Mouse (Mus musculus) embryonic facial prominence, embryonic 14.5 days (tissue): Measurements from ENCODE around the gene Foxk1. TPM values are rescaled to one million over a fixed set of nuclear protein-coding genes. Genes with fewer than 3 reads are reported as not detected.

ENCODE experiments used
- ATAC-seq: fragments of 200-750 bp; cut with Nextera tagmentation; 2 replicates; pipeline ENCODE4 v1.8.0; 2017; ENCODE audit warnings: low read depth, moderate number of reproducible peaks, moderate TSS enrichment
- DNase-seq: peaks from one replicate; pipeline ENCODE4 v3.0.0-alpha.2; 2015; ENCODE audit warnings: low spot score
- H3K27ac ChIP-seq: fragments of 300-500 bp; sonication (generic); replicated peaks from 2 replicates; pipeline ENCODE4 v1.5.1; 2014; ENCODE audit warnings: low read depth, mild to moderate bottlenecking, low read length, moderate library complexity
- H3K27me3 ChIP-seq: fragments of 300-500 bp; sonication (generic); replicated peaks from 2 replicates; pipeline ENCODE4 v1.6.1; 2014; ENCODE audit warnings: low read length; ENCODE audit not compliant: control insufficient read depth, insufficient read depth
- H3K36me3 ChIP-seq: fragments of 300-500 bp; sonication (generic); 2 replicates; pipeline ENCODE4 v1.6.1; 2014; ENCODE audit warnings: low read length, mixed read lengths; ENCODE audit not compliant: control insufficient read depth, insufficient read depth
- H3K4me1 ChIP-seq: fragments of 300-500 bp; sonication (generic); 2 replicates; pipeline ENCODE4 v1.6.1; 2014; ENCODE audit warnings: antibody characterized with exemption, low read length; ENCODE audit not compliant: control insufficient read depth, insufficient read depth
- H3K4me2 ChIP-seq: fragments of 300-500 bp; sonication (generic); 2 replicates; pipeline ENCODE4 v1.6.1; 2014; ENCODE audit warnings: low read depth, mild to moderate bottlenecking, low read length, moderate library complexity, mixed read lengths
- H3K4me3 ChIP-seq: fragments of 300-500 bp; sonication (generic); 2 replicates; pipeline ENCODE4 v1.5.1; 2014; ENCODE audit warnings: low read depth, mild to moderate bottlenecking, low read length
- H3K9ac ChIP-seq: fragments of 300-500 bp; sonication (generic); 2 replicates; pipeline ENCODE4 v1.6.1; 2014; ENCODE audit warnings: low read depth, mild to moderate bottlenecking, low read length, moderate library complexity, mixed read lengths
- H3K9me3 ChIP-seq: fragments of 300-500 bp; sonication (generic); 2 replicates; pipeline ENCODE4 v1.6.1; 2016; ENCODE audit warnings: low read length; ENCODE audit not compliant: control insufficient read depth
- WGBS: fragments of 180-500 bp; shearing (Covaris S2); extraction: QIAGEN DNeasy Blood & Tissue Kit; methylation state at CpG from one replicate; pipeline ENCODE4 v1.1.7; 2014; 5-methylcytosine and 5-hydroxymethylcytosine counted together
- polyA plus RNA-seq: library from polyadenylated mRNA; unstranded; fragments of >200 nt; fragmentation: Nextera tagmentation; extraction: Ambion mirVana; gene quantifications from 2 replicates; pipeline ENCODE4 v1.2.1, GENCODE M21; 2014

Gene Foxk1
- polyA plus RNA-seq, 1 experiment from 2014 or later = 7.5 TPM

DNA sequence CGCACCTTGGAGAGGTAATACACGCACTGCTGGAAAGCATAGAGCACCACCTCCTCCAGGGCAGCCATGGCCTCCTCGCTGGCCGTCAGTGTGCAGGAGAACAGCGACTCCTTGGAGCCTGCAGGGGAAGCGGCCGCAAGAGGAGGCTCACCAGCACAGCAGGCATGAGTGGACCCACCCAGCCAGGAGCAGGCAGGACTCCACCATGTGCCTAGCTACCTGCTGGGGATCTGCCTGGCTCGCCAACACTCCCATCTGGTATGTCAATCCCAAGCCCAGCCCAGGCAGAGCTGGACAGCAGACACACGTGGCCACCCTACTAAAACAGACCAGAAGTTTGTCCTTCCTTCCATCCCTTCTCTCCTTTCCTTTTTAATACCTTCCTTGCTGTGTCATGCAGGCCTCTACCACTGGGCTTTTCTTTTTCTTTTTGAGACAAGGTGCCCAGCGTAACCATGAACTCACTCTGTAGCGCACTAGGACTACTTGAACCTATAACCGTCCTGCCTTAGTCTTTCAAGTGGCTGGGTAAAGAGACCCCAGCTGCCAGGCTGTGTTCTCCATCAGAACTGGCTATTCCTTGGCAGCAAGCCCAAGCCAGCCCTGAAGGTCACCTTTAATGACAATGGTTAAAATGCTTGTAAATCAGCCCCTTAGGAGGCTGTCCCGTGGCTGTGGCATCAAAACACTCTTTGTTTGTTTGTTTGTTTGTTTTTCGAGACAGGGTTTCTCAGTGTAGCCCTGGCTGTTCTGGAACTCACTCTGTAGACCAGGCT lies 94.2 kb downstream of the Foxk1 start:
- Histone ChIP-seq H3K4me2 (no peak overlapping the region), H3K4me1 (no peaks in the 10 kb centered on the region), H3K9me3 (no peaks in the 10 kb centered on the region), H3K27ac (no peak overlapping the region), H3K9ac (no peak overlapping the region), H3K36me3 (no peaks in the 10 kb centered on the region), H3K27me3 (no peaks in the 10 kb centered on the region), H3K4me3 (no peak overlapping the region)
- ATAC-seq (no peak), DNase-seq (no peak)
- 57% methylated on average over 14 of the region's 14 CpGs for WGBS

- DNase-seq (peak; percentile 27), ATAC-seq (no peak)
- Histone ChIP-seq H3K9me3 (no peaks in the 10 kb centered on the region), H3K9ac (no peak overlapping the region; the same call in 1 of the 2 replicates), H3K36me3 (no peaks in the 10 kb centered on the region), H3K4me2 (no peak overlapping the region), H3K4me3 (no peak overlapping the region), H3K27me3 (no peaks in the 10 kb centered on the region), H3K27ac (no peak overlapping the region), H3K4me1 (no peaks in the 10 kb centered on the region)
- WGBS = 40% methylated on average over 3 of the region's 3 CpGs
Measured at GRCm38 (mm10) chr5:142498964-142499363, 97.7 kb downstream of the Foxk1 start.

GRCm38 (mm10) chr5:142500918-142501317 lies 99.6 kb downstream of the Foxk1 start:
- Histone ChIP-seq H3K4me2 (no peak overlapping the region), H3K27ac (no peak overlapping the region), H3K9me3 (no peaks in the 10 kb centered on the region), H3K4me3 (no peak overlapping the region), H3K36me3 (no peaks in the 10 kb centered on the region), H3K9ac (no peak overlapping the region), H3K4me1 (no peaks in the 10 kb centered on the region), H3K27me3 (no peaks in the 10 kb centered on the region)
- ATAC-seq (no peak), DNase-seq (no peak)
- WGBS = 79% methylated on average over 9 of the region's 10 CpGs

GRCm38 (mm10) chr5:142502414-142502813 lies 101.1 kb downstream of the Foxk1 start:
- Histone ChIP-seq H3K9ac (no peak overlapping the region), H3K9me3 (no peaks in the 10 kb centered on the region), H3K36me3 (no peaks in the 10 kb centered on the region), H3K27me3 (no peaks in the 10 kb centered on the region), H3K4me3 (no peak overlapping the region), H3K27ac (no peak overlapping the region), H3K4me1 (no peaks in the 10 kb centered on the region), H3K4me2 (no peak overlapping the region)
- ATAC-seq = peak; percentile 93
- 9% methylated on average over 3 of the region's 3 CpGs for WGBS
- DNase-seq = peak; percentile 93

- Histone ChIP-seq H3K27ac (no peak overlapping the region), H3K4me2 (no peak overlapping the region), H3K4me3 (no peak overlapping the region), H3K36me3 (no peaks in the 10 kb centered on the region), H3K4me1 (no peaks in the 10 kb centered on the region), H3K27me3 (no peaks in the 10 kb centered on the region), H3K9ac (no peak overlapping the region), H3K9me3 (no peaks in the 10 kb centered on the region)
- ATAC-seq = no peak
- WGBS = 75% methylated on average over 3 of the region's 3 CpGs
- DNase-seq = no peak
Measured at GRCm38 (mm10) chr5:142504175-142504574, 102.9 kb downstream of the Foxk1 start.

GRCm38 (mm10) chr5:142505695-142506423 lies 104.6 kb downstream of the Foxk1 start:
- WGBS = 83% methylated on average over 3 of the region's 3 CpGs
- H3K4me3 ChIP-seq = no peak overlapping the region
- ATAC-seq = no peak

DNA sequence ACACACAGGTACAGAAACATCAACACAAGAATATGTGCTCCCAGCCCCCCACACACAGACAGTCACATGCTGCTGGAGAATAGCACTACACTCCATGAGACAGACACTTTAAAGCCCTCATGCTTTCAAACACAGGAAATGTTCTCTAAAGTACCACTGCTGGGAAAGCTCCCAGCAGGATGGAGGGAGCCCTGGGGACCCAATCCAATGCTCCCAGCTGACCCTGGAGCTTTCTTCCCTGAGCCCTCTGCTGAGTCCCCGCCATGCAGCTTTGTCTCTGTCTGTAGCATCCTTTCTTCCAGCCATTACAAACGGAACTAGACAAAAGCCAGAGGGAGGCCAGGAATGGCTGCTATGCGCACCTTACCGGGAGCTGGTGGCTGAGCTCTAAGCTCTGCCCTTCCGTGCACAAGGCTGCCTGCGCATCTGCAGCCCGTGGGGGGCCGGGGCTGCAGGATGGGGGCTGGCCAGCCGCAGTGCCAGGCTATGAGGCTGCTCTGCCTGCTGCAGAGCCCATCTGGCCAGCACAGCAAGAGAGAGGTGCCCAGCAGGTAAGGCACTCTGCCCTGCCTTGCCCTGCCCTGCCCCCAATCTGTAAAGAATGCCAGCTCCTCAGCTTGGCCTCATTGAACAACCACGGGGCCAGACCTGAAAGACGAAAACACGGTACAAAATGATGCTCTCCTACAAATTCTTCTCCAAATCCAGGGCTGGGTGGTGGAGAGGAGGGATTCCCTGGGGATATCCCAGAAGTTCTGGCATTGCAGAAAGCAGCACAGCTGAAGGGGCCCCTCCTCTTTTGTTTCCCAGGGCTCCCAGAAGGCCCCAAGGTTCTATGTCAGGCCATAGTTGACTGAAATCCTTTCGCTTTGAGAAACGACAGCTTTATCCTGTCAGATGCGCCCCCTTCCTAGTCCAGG lies 108.1 kb downstream of the Foxk1 start:
- Histone ChIP-seq H3K9me3 (no peaks in the 10 kb centered on the region), H3K4me3 (no peak overlapping the region), H3K27me3 (no peaks in the 10 kb centered on the region), H3K9ac (peak overlapping the region; percentile 35; the same call in 1 of the 2 replicates), H3K4me2 (peak overlapping the region; percentile 23), H3K36me3 (no peaks in the 10 kb centered on the region), H3K4me1 (no peaks in the 10 kb centered on the region; the same call in 1 of the 2 replicates), H3K27ac (no peak overlapping the region)
- ATAC-seq = peak; percentile 53
- WGBS = 11% methylated on average over 13 of the region's 15 CpGs
- no peak for DNase-seq

More at GRCm38 (mm10) chr5:142505695-142506423, 104.6 kb downstream of the Foxk1 start:
- H3K9ac ChIP-seq = no peak overlapping the region
- no peak overlapping the region for H3K4me2 ChIP-seq
- DNase-seq = no peak
- H3K4me1 ChIP-seq = no peaks in the 10 kb centered on the region; the same call in 1 of the 2 replicates
- H3K27ac ChIP-seq = no peak overlapping the region
- no peaks in the 10 kb centered on the region for H3K9me3 ChIP-seq
- H3K36me3 ChIP-seq = no peaks in the 10 kb centered on the region
- H3K27me3 ChIP-seq = no peaks in the 10 kb centered on the region

- Histone ChIP-seq H3K27me3 (no peaks in the 10 kb centered on the region), H3K4me1 (no peaks in the 10 kb centered on the region; the same call in 1 of the 2 replicates), H3K9me3 (no peaks in the 10 kb centered on the region), H3K36me3 (no peaks in the 10 kb centered on the region), H3K4me3 (no peak overlapping the region), H3K27ac (no peak overlapping the region), H3K9ac (no peak overlapping the region), H3K4me2 (no peak overlapping the region)
- 48% methylated on average over 7 of the region's 7 CpGs for WGBS
- DNase-seq (no peak), ATAC-seq (no peak)
Measured at GRCm38 (mm10) chr5:142510061-142510414, 108.7 kb downstream of the Foxk1 start.
